ENCODE assay signal across 9 mouse cellular contexts in the genomic region with DNA sequence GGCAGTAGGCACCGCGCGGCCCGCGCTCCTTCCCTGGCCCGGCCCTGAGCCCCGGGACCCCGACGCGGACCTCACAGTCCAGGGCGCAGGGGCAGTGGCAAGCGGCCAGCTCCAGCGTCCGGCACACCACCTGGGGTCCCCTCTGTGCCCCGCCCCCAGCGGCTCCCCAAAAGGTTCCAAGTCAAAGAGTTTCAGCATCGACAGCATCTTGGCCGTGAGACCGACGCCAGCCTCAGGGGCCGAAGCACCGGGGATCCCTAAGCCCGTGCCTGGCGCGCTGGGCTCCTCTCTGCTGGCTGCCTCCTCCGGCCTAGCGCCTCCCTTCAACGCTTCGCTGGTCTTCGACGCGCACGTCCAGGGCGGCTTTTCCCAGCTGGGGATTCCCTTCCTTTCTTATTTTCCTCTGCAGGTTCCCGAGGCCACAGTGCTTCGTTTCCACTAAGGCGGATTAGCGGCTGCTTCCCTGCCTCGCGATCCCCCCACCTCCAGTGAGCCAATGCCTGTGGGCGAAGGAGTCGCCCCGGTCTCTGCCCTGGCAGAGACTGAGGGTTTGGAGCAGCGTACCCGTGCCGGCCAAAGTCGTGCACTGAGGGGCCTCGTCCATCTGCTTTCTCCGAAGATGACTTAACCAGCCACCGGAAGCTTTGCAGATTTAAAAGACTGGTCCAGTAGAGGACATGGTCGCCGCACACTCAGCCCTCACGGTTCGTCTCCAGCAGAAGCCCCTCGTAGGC. TPM values are rescaled to one million over a fixed set of nuclear protein-coding genes. Genes with fewer than 3 reads are reported as not detected.
DNase-seq lines count a peak whose midpoint lies in the region; ATAC-seq lines count a peak whose summit lies in the region.
"Had no signal": no experiment of that assay in that cellular context is flagged by ENCODE, and none has a peak within 500 bp of the region (broad histone marks: within the 10 kb centered on the region; RNA-seq: fewer than 3 reads in every experiment).

No protein-coding gene starts in this region.

- peak overlapping the region; percentile 12 for H3K4me3 ChIP-seq in forebrain, embryonic 15.5 days
- H3K4me3 ChIP-seq in limb, embryonic 13.5 days, result peak overlapping the region; percentile 30
- peak overlapping the region; percentile 42 for H3K4me3 ChIP-seq in stomach, embryonic 15.5 days (replicated peaks)
- H3K4me3 ChIP-seq: myocyte had no signal

- peak overlapping the region; percentile 7; the same call in 1 of the 2 replicates for H3K4me2 ChIP-seq in forebrain, embryonic 15.5 days (replicated peaks)
- H3K4me2 ChIP-seq in limb, embryonic 13.5 days (replicated peaks), result peak overlapping the region; percentile 56
- peak overlapping the region; percentile 50 for H3K4me2 ChIP-seq in stomach, embryonic 15.5 days

- H3K9me3 ChIP-seq in forebrain, embryonic 15.5 days, result no peaks in the 10 kb centered on the region
- 0 out of 2 replicates have a peak, but pooled peaks cover 4% of the 10 kb centered on the region for H3K9me3 ChIP-seq in limb, embryonic 13.5 days
- H3K9me3 ChIP-seq in stomach, embryonic 15.5 days, result no peaks in the 10 kb centered on the region

- H3K36me3 ChIP-seq in forebrain, embryonic 15.5 days, result no peaks in the 10 kb centered on the region
- no peaks in the 10 kb centered on the region for H3K36me3 ChIP-seq in limb, embryonic 13.5 days
- no peaks in the 10 kb centered on the region for H3K36me3 ChIP-seq in stomach, embryonic 15.5 days

- H3K9ac ChIP-seq in forebrain, embryonic 15.5 days (replicated peaks), result no peak overlapping the region
- H3K9ac ChIP-seq in limb, embryonic 13.5 days, result peak overlapping the region; percentile 26; the same call in 1 of the 2 replicates
- H3K9ac ChIP-seq in stomach, embryonic 15.5 days, result peak overlapping the region; percentile 31; the same call in 1 of the 2 replicates

- H3K27ac ChIP-seq in forebrain, embryonic 15.5 days (replicated peaks), result no peak overlapping the region
- H3K27ac ChIP-seq in limb, embryonic 13.5 days, result no peak overlapping the region
- peak overlapping the region; percentile 86 for H3K27ac ChIP-seq in stomach, embryonic 15.5 days

- DNase-seq in lung, postnatal 10 days, result peak; percentile 44
- DNase-seq in lung, postnatal 25 days (ENCODE audit: low spot score), result no peak
- DNase-seq in cerebellum, adult 18-20 months, result no peak
- no peak for DNase-seq in left cerebral cortex, adult 9 months (ENCODE audit: low spot score in 2 of 2)

- no peak for ATAC-seq in forebrain, embryonic 15.5 days (replicated peaks)
- no peak for ATAC-seq in limb, embryonic 13.5 days (ENCODE audit: low FRiP score, low read depth)
- no peak for ATAC-seq in stomach, embryonic 15.5 days (ENCODE audit: insufficient read depth, low FRiP score, low read depth)
- ATAC-seq in frontal cortex, adult (ENCODE audit: low TSS enrichment), result no peak

- H3K4me1 ChIP-seq in forebrain, embryonic 15.5 days, result peaks cover 20% of the 10 kb centered on the region
- peaks cover 50% of the 10 kb centered on the region for H3K4me1 ChIP-seq in limb, embryonic 13.5 days
- peaks cover 16% of the 10 kb centered on the region for H3K4me1 ChIP-seq in stomach, embryonic 15.5 days

- WGBS in forebrain, embryonic 15.5 days, result 1% methylated on average over 55 of the region's 55 CpGs
- 4% methylated on average over 55 of the region's 55 CpGs for WGBS in limb, embryonic 13.5 days
- WGBS in stomach, embryonic 15.5 days, result 6% methylated on average over 55 of the region's 55 CpGs

- H3K27me3 ChIP-seq in forebrain, embryonic 15.5 days, result peaks cover 90% of the 10 kb centered on the region
- peaks cover 95% of the 10 kb centered on the region for H3K27me3 ChIP-seq in limb, embryonic 13.5 days
- H3K27me3 ChIP-seq in stomach, embryonic 15.5 days (replicated peaks), result peaks cover 61% of the 10 kb centered on the region

RNA-seq across cellular contexts. Expression of gene Foxl1, which starts 1.0 kb away (rescaled TPM):
- polyA plus RNA-seq in forebrain, embryonic 15.5 days (2015; fragmentation: Nextera tagmentation; extraction: Ambion mirVana), result 0.10 and 0.18 TPM in 2 replicates
- polyA plus RNA-seq in limb, embryonic 13.5 days (2015; fragmentation: Nextera tagmentation; extraction: Ambion mirVana), result 0.15 and 0.18 TPM in 2 replicates
- polyA plus RNA-seq in stomach, embryonic 15.5 days (2015; fragmentation: Nextera tagmentation; extraction: Ambion mirVana), result 7.2 and 9.4 TPM in 2 replicates

RNA-seq across cellular contexts. Expression of gene Foxc2, which starts 12.7 kb away (rescaled TPM):
- 1.6 and 2.0 TPM in 2 replicates for polyA plus RNA-seq in forebrain, embryonic 15.5 days (2015; fragmentation: Nextera tagmentation; extraction: Ambion mirVana)
- polyA plus RNA-seq in limb, embryonic 13.5 days (2015; fragmentation: Nextera tagmentation; extraction: Ambion mirVana), result 7.5 and 8.3 TPM in 2 replicates
- polyA plus RNA-seq in stomach, embryonic 15.5 days (2015; fragmentation: Nextera tagmentation; extraction: Ambion mirVana), result 0.77 and 0.90 TPM in 2 replicates

RNA-seq across cellular contexts. Expression of gene Mthfsd, which starts 20.5 kb away (rescaled TPM):
- 49.8 and 55.4 TPM in 2 replicates for polyA plus RNA-seq in forebrain, embryonic 15.5 days (2015; fragmentation: Nextera tagmentation; extraction: Ambion mirVana)
- polyA plus RNA-seq in limb, embryonic 13.5 days (2015; fragmentation: Nextera tagmentation; extraction: Ambion mirVana), result 65.4 and 76.9 TPM in 2 replicates
- polyA plus RNA-seq in stomach, embryonic 15.5 days (2015; fragmentation: Nextera tagmentation; extraction: Ambion mirVana), result 53.9 and 56.3 TPM in 2 replicates

RNA-seq across cellular contexts. Expression of gene Foxf1, which starts 44.5 kb away (rescaled TPM):
- polyA plus RNA-seq in forebrain, embryonic 15.5 days (2015; fragmentation: Nextera tagmentation; extraction: Ambion mirVana), result 0.54 and 0.87 TPM in 2 replicates
- polyA plus RNA-seq in limb, embryonic 13.5 days (2015; fragmentation: Nextera tagmentation; extraction: Ambion mirVana), result 0.43 and 0.86 TPM in 2 replicates
- 131 and 136 TPM in 2 replicates for polyA plus RNA-seq in stomach, embryonic 15.5 days (2015; fragmentation: Nextera tagmentation; extraction: Ambion mirVana)
- polyA plus RNA-seq: myocyte had no signal
